Mouse (Mus musculus): ENCODE measurements around the gene Eaf1. TPM values are rescaled to one million over a fixed set of nuclear protein-coding genes. Genes with fewer than 3 reads are reported as not detected.
A peak's percentile ranks its signal among the peaks of the same experiment; 100 is the strongest.

The Eaf1 gene
- polyA plus RNA-seq, 1 experiment = 28.8 TPM

- no peak for TF ChIP-seq POLR2A (IDR thresholded peaks at IDR 0.05; ENCODE audit: low read depth, low read length)
- no peak for TF ChIP-seq CTCF (IDR thresholded peaks at IDR 0.05; ENCODE audit: extremely low read depth, insufficient read depth, insufficient read length, insufficient replicate concordance)
- DNase-seq (ENCODE audit: low read depth in 1 of 2, low spot score in 2 of 2) = no peak
- H3K4me1 ChIP-seq (ENCODE audit: control insufficient read depth, insufficient read depth, insufficient read length) = no peaks in the 10 kb centered on the region
- H3K36me3 ChIP-seq (ENCODE audit: control insufficient read depth, insufficient read depth, low read length) = no peaks in the 10 kb centered on the region
- H3K27me3 ChIP-seq (ENCODE audit: control insufficient read depth, insufficient read depth, low read length) = no peaks in the 10 kb centered on the region
- 0 out of 2 replicates have a peak overlapping the region, but pooled peaks have one; percentile 42 for H3K27ac ChIP-seq (ENCODE audit: insufficient read depth, low read length)
- no peak overlapping the region for H3K4me3 ChIP-seq (ENCODE audit: extremely low read depth, insufficient read depth, insufficient read length)
- 87% methylated on average over 6 of the region's 6 CpGs for WGBS
These were observed 31.3 kb upstream of the Eaf1 start for GRCm38 (mm10) chr14:31462886-31463285.

GRCm38 (mm10) chr14:31464176-31464575 lies 30.0 kb upstream of the Eaf1 start:
- no peaks in the 10 kb centered on the region for H3K4me1 ChIP-seq (ENCODE audit: control insufficient read depth, insufficient read depth, insufficient read length)
- peak; percentile 4; the same call in 1 of the 2 replicates for TF ChIP-seq CTCF (IDR thresholded peaks at IDR 0.05; ENCODE audit: extremely low read depth, insufficient read depth, insufficient read length, insufficient replicate concordance)
- TF ChIP-seq POLR2A (IDR thresholded peaks at IDR 0.05; ENCODE audit: low read depth, low read length) = no peak
- no peak for DNase-seq (ENCODE audit: low read depth in 1 of 2, low spot score in 2 of 2)
- no peaks in the 10 kb centered on the region for H3K36me3 ChIP-seq (ENCODE audit: control insufficient read depth, insufficient read depth, low read length)
- WGBS = 81% methylated on average over 8 of the region's 8 CpGs
- no peaks in the 10 kb centered on the region for H3K27me3 ChIP-seq (ENCODE audit: control insufficient read depth, insufficient read depth, low read length)
- H3K27ac ChIP-seq (ENCODE audit: insufficient read depth, low read length) = no peak overlapping the region
- no peak overlapping the region for H3K4me3 ChIP-seq (ENCODE audit: extremely low read depth, insufficient read depth, insufficient read length)

- no peak for TF ChIP-seq POLR2A (IDR thresholded peaks at IDR 0.05; ENCODE audit: low read depth, low read length)
- H3K4me3 ChIP-seq (ENCODE audit: extremely low read depth, insufficient read depth, insufficient read length) = no peak overlapping the region
- no peaks in the 10 kb centered on the region for H3K4me1 ChIP-seq (ENCODE audit: control insufficient read depth, insufficient read depth, insufficient read length)
- H3K27ac ChIP-seq (ENCODE audit: insufficient read depth, low read length) = no peak overlapping the region
- no peaks in the 10 kb centered on the region for H3K27me3 ChIP-seq (ENCODE audit: control insufficient read depth, insufficient read depth, low read length)
- WGBS = 78% methylated on average over 4 of the region's 4 CpGs
- DNase-seq (ENCODE audit: low read depth in 1 of 2, low spot score in 2 of 2) = no peak
- H3K36me3 ChIP-seq (ENCODE audit: control insufficient read depth, insufficient read depth, low read length) = no peaks in the 10 kb centered on the region
These were observed 24.5 kb upstream of the Eaf1 start for GRCm38 (mm10) chr14:31469711-31470110.

- Histone ChIP-seq H3K27me3 (ENCODE audit: control insufficient read depth, insufficient read depth, low read length) (no peaks in the 10 kb centered on the region), H3K27ac (ENCODE audit: insufficient read depth, low read length) (no peak overlapping the region), H3K4me1 (ENCODE audit: control insufficient read depth, insufficient read depth, insufficient read length) (no peaks in the 10 kb centered on the region), H3K4me3 (ENCODE audit: extremely low read depth, insufficient read depth, insufficient read length) (no peak overlapping the region), H3K36me3 (ENCODE audit: control insufficient read depth, insufficient read depth, low read length) (no peaks in the 10 kb centered on the region)
- WGBS = 5% methylated on average over 5 of the region's 5 CpGs
- DNase-seq (ENCODE audit: low read depth in 1 of 2, low spot score in 2 of 2) = peak; percentile 46 to 55
- no peak for TF ChIP-seq CTCF (IDR thresholded peaks at IDR 0.05; ENCODE audit: extremely low read depth, insufficient read depth, insufficient read length, insufficient replicate concordance)
- TF ChIP-seq POLR2A (IDR thresholded peaks at IDR 0.05; ENCODE audit: low read depth, low read length) = no peak
These were observed 21.6 kb upstream of the Eaf1 start for GRCm38 (mm10) chr14:31472451-31473061.

GRCm38 (mm10) chr14:31473297-31473696 lies 20.9 kb upstream of the Eaf1 start:
- Histone ChIP-seq H3K36me3 (ENCODE audit: control insufficient read depth, insufficient read depth, low read length) (no peaks in the 10 kb centered on the region), H3K27me3 (ENCODE audit: control insufficient read depth, insufficient read depth, low read length) (no peaks in the 10 kb centered on the region), H3K4me3 (ENCODE audit: extremely low read depth, insufficient read depth, insufficient read length) (no peak overlapping the region), H3K4me1 (ENCODE audit: control insufficient read depth, insufficient read depth, insufficient read length) (no peaks in the 10 kb centered on the region), H3K27ac (ENCODE audit: insufficient read depth, low read length) (no peak overlapping the region)
- WGBS = 86% methylated on average over 2 of the region's 2 CpGs
- TF ChIP-seq CTCF (IDR thresholded peaks at IDR 0.05; ENCODE audit: extremely low read depth, insufficient read depth, insufficient read length, insufficient replicate concordance) (no peak), POLR2A (IDR thresholded peaks at IDR 0.05; ENCODE audit: low read depth, low read length) (no peak)
- no peak for DNase-seq (ENCODE audit: low read depth in 1 of 2, low spot score in 2 of 2)

GRCm38 (mm10) chr14:31482417-31482816 lies 11.8 kb upstream of the Eaf1 start:
- Histone ChIP-seq H3K4me3 (ENCODE audit: extremely low read depth, insufficient read depth, insufficient read length) (no peak overlapping the region), H3K4me1 (ENCODE audit: control insufficient read depth, insufficient read depth, insufficient read length) (no peaks in the 10 kb centered on the region), H3K36me3 (ENCODE audit: control insufficient read depth, insufficient read depth, low read length) (peaks cover 47% of the 10 kb centered on the region), H3K27ac (ENCODE audit: insufficient read depth, low read length) (no peak overlapping the region), H3K27me3 (ENCODE audit: control insufficient read depth, insufficient read depth, low read length) (no peaks in the 10 kb centered on the region)
- WGBS = 74% methylated on average over 5 of the region's 5 CpGs
- TF ChIP-seq CTCF (IDR thresholded peaks at IDR 0.05; ENCODE audit: extremely low read depth, insufficient read depth, insufficient read length, insufficient replicate concordance) (no peak), POLR2A (IDR thresholded peaks at IDR 0.05; ENCODE audit: low read depth, low read length) (no peak)
- DNase-seq (ENCODE audit: low read depth in 1 of 2, low spot score in 2 of 2) = no peak

- H3K27ac ChIP-seq (ENCODE audit: insufficient read depth, low read length) = no peak overlapping the region
- no peak for DNase-seq (ENCODE audit: low read depth in 1 of 2, low spot score in 2 of 2)
- no peak overlapping the region for H3K4me3 ChIP-seq (ENCODE audit: extremely low read depth, insufficient read depth, insufficient read length)
- H3K4me1 ChIP-seq (ENCODE audit: control insufficient read depth, insufficient read depth, insufficient read length) = no peaks in the 10 kb centered on the region
- TF ChIP-seq POLR2A (IDR thresholded peaks at IDR 0.05; ENCODE audit: low read depth, low read length) (no peak), CTCF (IDR thresholded peaks at IDR 0.05; ENCODE audit: extremely low read depth, insufficient read depth, insufficient read length, insufficient replicate concordance) (no peak)
- peaks cover 43% of the 10 kb centered on the region for H3K36me3 ChIP-seq (ENCODE audit: control insufficient read depth, insufficient read depth, low read length)
- WGBS = 86% methylated on average over 4 of the region's 4 CpGs
- H3K27me3 ChIP-seq (ENCODE audit: control insufficient read depth, insufficient read depth, low read length) = no peaks in the 10 kb centered on the region
These were observed 7.7 kb upstream of the Eaf1 start for GRCm38 (mm10) chr14:31486465-31486864.
